Mouse (Mus musculus) stomach, embryonic 16.5 days (tissue): ENCODE data around the gene Tex45. TPM values are rescaled to one million over a fixed set of nuclear protein-coding genes. Genes with fewer than 3 reads are reported as not detected.
A peak's percentile ranks its signal among the peaks of the same experiment; 100 is the strongest.

Experiments
- ATAC-seq: fragments of 200-750 bp; cut with Nextera tagmentation; 2 replicates; pipeline ENCODE4 v1.8.0; 2017; ENCODE audit warnings: moderate number of reproducible peaks, moderate TSS enrichment; ENCODE audit not compliant: insufficient read depth, low FRiP score
- H3K27ac ChIP-seq: fragments of 300-500 bp; sonication (generic); 2 replicates; pipeline ENCODE4 v1.5.1; 2014; ENCODE audit warnings: low read length
- H3K27me3 ChIP-seq: fragments of 300-500 bp; sonication (generic); 2 replicates; pipeline ENCODE4 v1.6.1; 2014; ENCODE audit warnings: low read length, control low read depth, mixed read lengths; ENCODE audit not compliant: control insufficient read depth, insufficient read depth
- H3K36me3 ChIP-seq: fragments of 300-500 bp; sonication (generic); 2 replicates; pipeline ENCODE4 v1.6.1; 2014; ENCODE audit warnings: low read length; ENCODE audit not compliant: control insufficient read depth, insufficient read depth
- H3K4me1 ChIP-seq: fragments of 300-500 bp; sonication (generic); 2 replicates; pipeline ENCODE4 v1.6.1; 2014; ENCODE audit warnings: low read length, control low read depth, mixed read lengths; ENCODE audit not compliant: control insufficient read depth, insufficient read depth
- H3K4me2 ChIP-seq: fragments of 300-500 bp; sonication (generic); 2 replicates; pipeline ENCODE4 v1.6.1; 2014; ENCODE audit warnings: low read depth, low read length, mixed read lengths
- H3K4me3 ChIP-seq: fragments of 300-500 bp; sonication (generic); replicated peaks from 2 replicates; pipeline ENCODE4 v1.5.1; 2014; ENCODE audit warnings: mild to moderate bottlenecking, low read length
- H3K9ac ChIP-seq: fragments of 300-500 bp; sonication (generic); 2 replicates; pipeline ENCODE4 v1.6.1; 2014; ENCODE audit warnings: low read length
- H3K9me3 ChIP-seq: fragments of 300-500 bp; sonication (generic); replicated peaks from 2 replicates; pipeline ENCODE4 v1.6.1; 2016; ENCODE audit warnings: low read length, control low read depth; ENCODE audit not compliant: control insufficient read depth
- WGBS: fragments of 180-500 bp; shearing (Covaris S2); extraction: QIAGEN DNeasy Blood & Tissue Kit; methylation state at CpG from one replicate; pipeline ENCODE4 v1.1.7; 2014; 5-methylcytosine and 5-hydroxymethylcytosine counted together
- polyA plus RNA-seq: library from polyadenylated mRNA; unstranded; fragments of >200 nt; fragmentation: Nextera tagmentation; extraction: Ambion mirVana; gene quantifications from 2 replicates; pipeline ENCODE4 v1.2.1, GENCODE M21; 2015

Gene Tex45
- polyA plus RNA-seq, 1 experiment from 2014 or later = not detected

DNA sequence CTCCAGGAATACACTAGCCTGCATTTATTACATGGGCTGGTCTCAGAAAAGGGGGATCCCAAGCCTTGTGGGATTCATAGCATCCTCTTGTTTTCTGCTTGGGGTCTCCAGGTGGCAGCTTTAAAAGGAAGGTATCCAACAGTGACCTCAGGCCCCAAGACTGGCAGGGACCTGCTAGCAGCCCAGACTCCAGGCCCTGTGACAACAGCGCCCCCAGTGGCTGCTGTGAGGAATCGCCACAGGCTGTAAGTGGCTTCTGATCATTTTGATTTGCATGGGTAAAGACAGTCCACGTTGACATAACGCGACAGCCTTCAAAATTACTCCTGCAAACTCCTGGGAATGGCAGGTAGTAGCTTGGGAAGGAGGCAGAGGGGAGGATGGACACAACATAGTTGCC, 20.0 kb upstream of the Tex45 start:
- WGBS = 25% methylated on average over 5 of the region's 5 CpGs
- Histone ChIP-seq H3K9ac (no peak overlapping the region), H3K4me1 (no peaks in the 10 kb centered on the region), H3K36me3 (peaks cover 45% of the 10 kb centered on the region), H3K9me3 (no peaks in the 10 kb centered on the region), H3K4me2 (no peak overlapping the region), H3K4me3 (no peak overlapping the region), H3K27me3 (no peaks in the 10 kb centered on the region), H3K27ac (no peak overlapping the region)
- no peak for ATAC-seq

DNA sequence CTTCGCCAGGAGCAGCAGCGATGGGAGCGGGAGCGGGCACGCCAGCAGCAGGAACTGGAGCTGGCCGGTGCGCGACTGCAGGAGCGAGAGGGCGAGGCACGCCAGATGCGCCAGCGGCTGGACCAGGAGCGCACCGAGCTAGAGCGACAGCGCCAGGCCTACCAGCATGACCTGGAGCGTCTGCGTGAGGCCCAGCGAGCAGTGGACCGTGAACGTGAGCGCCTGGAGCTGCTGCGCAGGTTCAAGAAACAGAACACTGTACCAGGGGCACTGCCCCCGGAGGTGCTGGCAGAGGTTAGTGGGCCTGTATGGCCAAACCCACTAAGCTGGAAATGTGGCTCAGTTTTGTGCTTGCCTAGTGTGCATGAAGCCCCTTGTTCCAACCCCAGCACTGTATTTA, 18.7 kb upstream of the Tex45 start:
- no peak overlapping the region for H3K27ac ChIP-seq
- no peaks in the 10 kb centered on the region for H3K9me3 ChIP-seq
- H3K4me1 ChIP-seq = no peaks in the 10 kb centered on the region
- H3K9ac ChIP-seq = no peak overlapping the region
- WGBS = 97% methylated on average over 25 of the region's 25 CpGs
- no peaks in the 10 kb centered on the region for H3K27me3 ChIP-seq
- peaks cover 50% of the 10 kb centered on the region for H3K36me3 ChIP-seq
- no peak for ATAC-seq
- H3K4me2 ChIP-seq = no peak overlapping the region
- H3K4me3 ChIP-seq = no peak overlapping the region

GRCm38 (mm10) chr8:3463248-3463647, 7.4 kb upstream of the Tex45 start:
- Histone ChIP-seq H3K27me3 (no peaks in the 10 kb centered on the region), H3K9ac (no peak overlapping the region), H3K4me3 (no peak overlapping the region), H3K4me2 (no peak overlapping the region), H3K36me3 (no peaks in the 10 kb centered on the region), H3K27ac (no peak overlapping the region), H3K9me3 (no peaks in the 10 kb centered on the region), H3K4me1 (peaks cover 7% of the 10 kb centered on the region; the same call in 1 of the 2 replicates)
- WGBS = 78% methylated on average over 2 of the region's 2 CpGs
- ATAC-seq = no peak

DNA sequence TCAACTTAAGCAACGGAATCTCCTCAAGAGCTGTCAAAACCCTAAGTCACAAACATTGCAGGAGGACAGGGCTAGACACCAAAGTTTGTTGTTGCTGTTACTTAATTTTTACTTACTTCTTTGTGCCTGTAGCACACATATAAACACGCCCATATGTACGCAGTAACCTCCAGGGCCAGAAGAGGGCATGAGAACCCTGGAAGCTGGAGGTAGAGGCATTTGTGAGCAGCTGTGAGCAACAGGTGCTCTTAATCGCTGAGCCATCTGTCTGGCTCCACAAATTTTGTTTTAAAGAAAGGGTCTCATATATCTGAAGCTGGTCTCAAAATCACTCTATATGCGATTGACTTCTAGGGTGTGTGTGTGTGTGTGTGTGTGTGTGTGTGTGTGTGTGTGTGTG, 6.4 kb upstream of the Tex45 start:
- no peak for ATAC-seq

DNA sequence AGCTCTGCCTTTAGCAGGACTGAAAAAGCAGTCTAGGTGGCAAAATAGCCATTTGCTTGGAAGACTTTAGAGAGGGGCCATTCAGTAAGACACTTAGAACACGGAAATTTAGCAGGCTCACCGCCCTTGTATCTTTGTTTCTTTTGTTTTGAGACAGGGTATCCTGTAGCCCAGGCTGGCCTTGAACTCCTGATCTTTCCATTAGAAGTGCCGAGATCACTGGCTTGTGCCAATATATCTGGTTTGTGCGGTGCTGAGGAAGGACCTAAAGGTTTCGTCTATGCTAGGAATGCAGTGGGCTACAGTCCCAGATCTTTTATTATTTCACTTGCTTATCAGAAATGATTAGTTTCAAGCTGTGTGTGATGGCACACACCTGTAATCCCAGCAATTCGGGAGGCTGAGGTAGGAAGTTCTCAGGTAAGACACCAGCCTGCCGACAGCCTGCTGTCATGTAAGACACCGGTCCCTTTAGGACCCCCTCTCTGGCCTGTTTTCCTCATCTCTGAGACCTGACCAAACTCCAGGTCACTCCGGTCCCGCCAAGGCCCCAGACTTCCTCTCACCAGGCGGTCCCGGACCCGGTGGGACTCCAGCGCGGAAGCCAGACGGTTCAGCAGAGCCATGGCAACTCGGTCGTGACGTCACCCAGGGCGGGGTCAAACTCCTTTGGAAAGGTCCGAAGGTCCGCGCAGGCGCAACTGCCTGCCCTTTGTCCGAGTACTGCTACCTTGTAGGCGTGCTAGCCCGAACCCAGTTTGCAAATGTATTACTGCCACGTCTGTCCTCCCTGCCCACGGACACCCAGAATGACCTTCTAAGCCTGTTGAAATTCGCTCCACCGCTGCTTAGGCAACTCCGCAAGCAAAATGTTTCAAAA, 3.4 kb upstream of the Tex45 start, which contains the start of gene Pex11g:
Pex11g (minus strand) TSS at position 675 of the 880 bp plus-strand sequence.
- WGBS = 5% methylated on average over 32 of the region's 32 CpGs
- H3K4me2 ChIP-seq = peak within 1 kb of the TSS; percentile 78
- no peaks in the 10 kb centered on the region for H3K9me3 ChIP-seq
- peak within 1 kb of the TSS; percentile 79 for H3K27ac ChIP-seq
- H3K4me3 ChIP-seq = peak within 1 kb of the TSS; percentile 65
- H3K27me3 ChIP-seq = no peaks in the 10 kb centered on the region
- H3K36me3 ChIP-seq = no peaks in the 10 kb centered on the region
- peak within 1 kb of the TSS; percentile 79 for H3K9ac ChIP-seq
- ATAC-seq = peak; percentile 97
- H3K4me1 ChIP-seq = peaks cover 7% of the 10 kb centered on the region; the same call in 1 of the 2 replicates

More for the DNA sequence above, 6.4 kb upstream of the Tex45 start:
- no peaks in the 10 kb centered on the region for H3K9me3 ChIP-seq
- no peaks in the 10 kb centered on the region for H3K36me3 ChIP-seq
- no peaks in the 10 kb centered on the region for H3K27me3 ChIP-seq
- H3K4me2 ChIP-seq = no peak overlapping the region
- WGBS = 35% methylated on average over 5 of the region's 5 CpGs
- H3K27ac ChIP-seq = no peak overlapping the region
- H3K4me1 ChIP-seq = peaks cover 7% of the 10 kb centered on the region; the same call in 1 of the 2 replicates
- H3K9ac ChIP-seq = no peak overlapping the region
- no peak overlapping the region for H3K4me3 ChIP-seq

- no peak for ATAC-seq
- Histone ChIP-seq H3K27ac (peak overlapping the region; percentile 79; the same call in 1 of the 2 replicates), H3K4me3 (peak overlapping the region; percentile 65), H3K9me3 (no peaks in the 10 kb centered on the region), H3K27me3 (no peaks in the 10 kb centered on the region), H3K36me3 (no peaks in the 10 kb centered on the region), H3K4me1 (peaks cover 7% of the 10 kb centered on the region; the same call in 1 of the 2 replicates), H3K4me2 (peak overlapping the region; percentile 78), H3K9ac (peak overlapping the region; percentile 79)
- 52% methylated on average over 9 of the region's 9 CpGs for WGBS
Observed at GRCm38 (mm10) chr8:3467886-3468545, 2.6 kb upstream of the Tex45 start.

- Histone ChIP-seq H3K4me3 (no peak overlapping the region), H3K27ac (no peak overlapping the region), H3K4me2 (no peak overlapping the region), H3K36me3 (no peaks in the 10 kb centered on the region), H3K9me3 (no peaks in the 10 kb centered on the region), H3K27me3 (no peaks in the 10 kb centered on the region), H3K9ac (no peak overlapping the region), H3K4me1 (peaks cover 7% of the 10 kb centered on the region; the same call in 1 of the 2 replicates)
- no peak for ATAC-seq
- WGBS = 96% methylated on average over 1 of the region's 1 CpGs
Observed at GRCm38 (mm10) chr8:3468838-3469237, 1.8 kb upstream of the Tex45 start.

DNA sequence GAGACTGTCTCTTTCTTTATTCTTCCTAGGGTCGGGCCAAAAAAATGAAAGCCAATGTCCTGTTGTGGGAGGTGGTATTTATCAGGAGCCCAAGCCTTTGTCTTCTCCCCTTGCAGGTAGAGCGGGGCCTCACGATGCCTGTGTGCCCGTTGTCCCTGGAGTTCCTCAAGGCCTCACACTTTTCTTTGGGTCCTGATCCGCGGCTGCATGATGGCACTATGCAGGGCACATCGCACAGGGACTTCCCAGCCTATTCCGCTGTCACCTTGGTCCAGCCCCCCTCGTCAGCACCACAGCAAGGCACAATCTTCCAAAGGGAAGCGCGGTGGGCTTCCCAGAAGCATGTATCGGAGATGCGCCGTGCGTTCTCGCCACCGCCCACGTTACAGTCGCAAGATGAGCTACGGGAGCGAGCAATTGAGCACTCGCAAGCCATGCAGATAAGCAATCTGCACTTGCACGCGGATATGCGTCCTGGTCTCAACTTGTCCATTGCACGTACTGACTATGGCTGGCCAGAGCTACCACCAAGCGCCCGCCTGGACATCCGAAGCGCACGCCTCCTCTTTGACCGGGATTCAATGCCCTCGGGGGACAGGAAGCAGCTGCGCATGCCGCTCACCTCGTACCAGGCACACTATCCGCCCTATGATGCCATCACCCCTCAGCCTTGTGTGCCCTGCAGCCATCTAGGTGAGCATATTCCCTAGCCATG, 5.2 kb downstream of the Tex45 start:
- H3K4me2 ChIP-seq = peak overlapping the region; percentile 53
- peak; percentile 20; the same call in 1 of the 2 replicates for ATAC-seq
- peaks cover 2% of the 10 kb centered on the region; the same call in 1 of the 2 replicates for H3K4me1 ChIP-seq
- no peak overlapping the region for H3K27ac ChIP-seq
- no peaks in the 10 kb centered on the region for H3K27me3 ChIP-seq
- H3K9me3 ChIP-seq = no peaks in the 10 kb centered on the region
- peak overlapping the region; percentile 27 for H3K4me3 ChIP-seq
- no peaks in the 10 kb centered on the region for H3K36me3 ChIP-seq
- WGBS = 21% methylated on average over 37 of the region's 37 CpGs
- H3K9ac ChIP-seq = peak overlapping the region; percentile 43; the same call in 1 of the 2 replicates
